ENCODE assay signal across 17 mouse cellular contexts in genomic region chr16:67348011-67348410, GRCm38 (mm10).
DNase-seq lines count a peak whose midpoint lies in the region; ATAC-seq lines count a peak whose summit lies in the region.
"Had no signal": no experiment of that assay in that cellular context is flagged by ENCODE, and none has a peak within 500 bp of the region (broad histone marks: within the 10 kb centered on the region; RNA-seq: fewer than 3 reads in every experiment).

No protein-coding gene starts in this region.

- intact Hi-C loops in gastrocnemius, postnatal 14 days (cut with DNase I; ENCODE audit: low total_unique reads) = no loop called here

- peak; percentile 87 for ATAC-seq in cerebellum, adult (ENCODE audit: insufficient number of reproducible peaks, low FRiP score, low TSS enrichment)
- ATAC-seq: CD4-positive, CD25-positive, alpha-beta regulatory T cell, adult 4 months; forebrain, embryonic 16.5 days; inflammation-experienced regulatory T-cells, adult 6 months had no signal

- no peak for DNase-seq in cerebellum, postnatal 4 days (ENCODE audit: low spot score in 2 of 2)
- DNase-seq in Muller cell, postnatal 12 days (ENCODE audit: inconsistent ontology term) = peak; percentile 79
- peak; percentile 40 for DNase-seq in cerebellum, adult 8-10 months
- DNase-seq in cerebellum, postnatal 36 days = peak; percentile 24 to 44
- no peak for DNase-seq in urinary bladder, postnatal 25 days (ENCODE audit: low spot score)
- no peak for DNase-seq in gastrocnemius, postnatal 14 days
- DNase-seq: adrenal gland, postnatal 25 days; heart, postnatal 4 days; kidney, adult 2 months; kidney, postnatal 14 days; liver, embryonic 13.5 days; lung, adult 2 months; lung, postnatal 14 days had no signal

Comparison
In these comparisons a context has a peak if more than half of its experiments do, and no peak if none do; other contexts are left out.
1. DNase-seq: peak in Muller cell, postnatal 12 days (single experiment), cerebellum, adult 8-10 months (single experiment) and cerebellum, postnatal 36 days (2 of 2); none in cerebellum, postnatal 4 days (0 of 2), urinary bladder, postnatal 25 days (single experiment) and gastrocnemius, postnatal 14 days (single experiment).